Mouse (Mus musculus) intestine, embryonic 14.5 days (tissue): ENCODE results near the gene Tlx3. TPM values are rescaled to one million over a fixed set of nuclear protein-coding genes. Genes with fewer than 3 reads are reported as not detected.

Source experiments
- ATAC-seq: fragments of 200-750 bp; cut with Nextera tagmentation; replicated peaks from 2 replicates; pipeline ENCODE4 v1.8.0; 2017; ENCODE audit warnings: low read depth, moderate number of reproducible peaks, moderate TSS enrichment, moderate library complexity; ENCODE audit not compliant: low FRiP score, low TSS enrichment
- DNase-seq: peaks from one replicate; pipeline ENCODE4 v3.0.0-alpha.2; 2018; ENCODE audit warnings: low spot score
- H3K27ac ChIP-seq: fragments of 300-500 bp; sonication (generic); 2 replicates; pipeline ENCODE4 v1.5.1; 2014; ENCODE audit warnings: low read depth, mild to moderate bottlenecking, control low read depth
- H3K27me3 ChIP-seq: fragments of 300-500 bp; sonication (generic); replicated peaks from 2 replicates; pipeline ENCODE4 v1.6.1; 2014; ENCODE audit warnings: low read length, control low read depth; ENCODE audit not compliant: control insufficient read depth, insufficient read depth
- H3K36me3 ChIP-seq: fragments of 300-500 bp; sonication (generic); 2 replicates; pipeline ENCODE4 v1.6.1; 2014; ENCODE audit warnings: low read length, control low read depth; ENCODE audit not compliant: control insufficient read depth, insufficient read depth
- H3K4me1 ChIP-seq: fragments of 300-500 bp; sonication (generic); replicated peaks from 2 replicates; pipeline ENCODE4 v1.6.1; 2014; ENCODE audit warnings: low read length, control low read depth, mixed read lengths; ENCODE audit not compliant: control insufficient read depth, insufficient read depth
- H3K4me2 ChIP-seq: fragments of 300-500 bp; sonication (generic); 2 replicates; pipeline ENCODE4 v1.6.1; 2014; ENCODE audit warnings: low read length
- H3K4me3 ChIP-seq: fragments of 300-500 bp; sonication (generic); 2 replicates; pipeline ENCODE4 v1.5.1; 2014; ENCODE audit warnings: low read depth, low read length, control low read depth, mixed read lengths
- H3K9ac ChIP-seq: fragments of 300-500 bp; sonication (generic); 2 replicates; pipeline ENCODE4 v1.6.1; 2014; ENCODE audit warnings: mild to moderate bottlenecking, low read length
- H3K9me3 ChIP-seq: fragments of 300-500 bp; sonication (generic); 2 replicates; pipeline ENCODE4 v1.6.1; 2016; ENCODE audit warnings: low read length, control low read depth; ENCODE audit not compliant: control insufficient read depth
- WGBS: fragments of 180-500 bp; shearing (Covaris S2); extraction: QIAGEN DNeasy Blood & Tissue Kit; methylation state at CpG from one replicate; pipeline ENCODE4 v1.1.7; 2014; 5-methylcytosine and 5-hydroxymethylcytosine counted together
- polyA plus RNA-seq: library from polyadenylated mRNA; unstranded; fragments of >200 nt; fragmentation: Nextera tagmentation; extraction: Ambion mirVana; gene quantifications from 2 replicates; pipeline ENCODE4 v1.2.1, GENCODE M21; 2014

The Tlx3 gene
- polyA plus RNA-seq, 1 experiment from 2014 or later, result 0.19 TPM

DNA sequence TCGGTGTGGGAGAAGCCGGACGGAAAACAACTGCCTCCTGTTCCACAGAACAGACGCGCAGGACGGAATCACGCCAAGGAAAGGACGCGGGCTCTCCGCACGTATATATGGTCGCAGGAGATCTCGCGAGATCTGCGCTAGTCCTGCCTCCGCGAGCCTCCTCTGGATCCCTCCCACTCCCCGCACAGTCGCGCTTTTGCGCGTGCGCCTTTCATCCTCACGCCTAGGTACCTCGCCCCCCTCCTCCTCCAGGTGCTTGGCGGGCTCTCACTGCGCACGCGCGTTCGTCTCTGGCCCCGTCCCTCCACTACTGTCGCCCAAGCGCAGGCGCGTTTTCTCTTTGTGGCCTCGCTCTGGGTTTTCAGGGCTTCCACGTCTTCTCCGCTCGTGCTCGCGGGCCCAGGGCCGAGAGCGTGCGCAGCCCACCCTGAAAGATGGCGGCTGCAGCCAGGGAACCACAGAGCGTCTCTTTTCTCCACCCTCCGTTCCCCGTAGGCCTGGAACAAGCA is 40.3 kb downstream of the Tlx3 start, which contains the start of gene Npm1:
Gene Npm1, minus strand, starts transcription at position 209 of the 509 bp plus-strand sequence.
- Histone ChIP-seq H3K27me3 (no peaks in the 10 kb centered on the region), H3K4me3 (peak within 1 kb of the TSS; percentile 78), H3K4me1 (peaks cover 16% of the 10 kb centered on the region), H3K9ac (peak within 1 kb of the TSS; percentile 99), H3K4me2 (peak within 1 kb of the TSS; percentile 66), H3K9me3 (no peaks in the 10 kb centered on the region), H3K27ac (peak within 1 kb of the TSS; percentile 95), H3K36me3 (peaks cover 35% of the 10 kb centered on the region)
- 4% methylated on average over 49 of the region's 49 CpGs for WGBS
- ATAC-seq, result peak; percentile 95
- DNase-seq, result peak; percentile 99

DNA sequence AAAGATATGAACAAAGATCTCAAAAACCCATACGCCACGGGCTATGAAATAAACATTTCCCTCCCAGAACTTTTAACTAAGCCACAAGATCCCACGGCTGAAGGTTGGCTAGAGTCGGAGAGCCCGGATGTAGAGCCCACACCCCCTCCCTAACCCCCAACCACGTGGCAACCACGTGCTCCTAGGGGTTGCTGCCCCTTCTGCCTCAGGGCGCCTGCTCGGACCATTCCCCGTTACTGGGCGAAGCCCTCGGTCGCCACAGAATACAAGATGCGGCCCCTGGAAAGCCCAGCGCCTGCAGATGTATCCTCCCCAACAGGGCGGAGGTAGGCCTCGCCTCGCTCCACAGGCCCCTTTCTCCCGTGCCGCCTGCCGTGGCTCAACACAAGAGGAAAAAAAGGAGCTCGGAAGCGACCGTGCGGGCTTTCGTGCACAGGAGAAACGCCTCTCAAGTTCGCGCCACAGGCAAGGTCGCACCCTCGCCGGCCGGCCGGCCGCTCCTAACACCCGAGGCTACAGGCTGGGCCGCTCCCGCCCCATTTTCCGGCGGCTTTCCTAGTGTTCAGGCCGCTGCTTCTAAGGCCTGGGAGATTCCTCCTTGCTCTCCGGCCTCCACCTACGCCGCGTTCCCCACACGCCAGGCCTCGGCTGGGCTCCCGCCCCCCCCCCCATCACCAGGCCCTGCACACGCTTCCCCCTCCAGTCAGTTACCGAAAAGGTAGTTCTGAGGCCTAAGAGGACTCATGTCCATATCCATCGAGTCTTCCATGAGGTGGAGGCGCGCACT is 41.0 kb downstream of the Tlx3 start:
- H3K4me1 ChIP-seq, result peaks cover 16% of the 10 kb centered on the region
- peak overlapping the region; percentile 89 for H3K27ac ChIP-seq
- H3K36me3 ChIP-seq, result peaks cover 41% of the 10 kb centered on the region
- 3% methylated on average over 52 of the region's 53 CpGs for WGBS
- H3K4me3 ChIP-seq, result peak overlapping the region; percentile 78
- H3K9me3 ChIP-seq, result no peaks in the 10 kb centered on the region
- DNase-seq (peak; percentile 86), ATAC-seq (peak; percentile 66)
- H3K27me3 ChIP-seq, result no peaks in the 10 kb centered on the region
- peak overlapping the region; percentile 99 for H3K9ac ChIP-seq
- H3K4me2 ChIP-seq, result peak overlapping the region; percentile 61

DNA sequence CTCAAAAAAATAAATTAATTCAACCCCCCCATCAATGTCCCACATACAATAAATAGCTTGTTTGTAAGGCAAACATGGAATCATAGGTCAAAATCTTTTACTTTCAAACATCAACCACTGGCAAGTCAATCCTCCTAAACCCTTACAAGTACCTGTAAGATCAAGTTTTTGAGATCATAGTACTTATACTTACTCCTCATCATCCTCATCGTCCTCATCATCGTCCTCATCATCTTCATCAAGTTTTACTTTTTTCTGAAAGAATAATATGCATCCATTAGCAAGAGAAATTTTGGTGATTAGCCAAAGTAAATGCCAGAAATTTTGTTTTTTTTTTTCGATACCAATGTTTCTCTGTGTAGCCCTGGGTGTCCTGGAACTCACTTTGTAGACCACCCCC is 43.6 kb downstream of the Tlx3 start:
- Histone ChIP-seq H3K4me2 (0 out of 2 replicates have a peak overlapping the region, but pooled peaks have one; percentile 13), H3K9me3 (no peaks in the 10 kb centered on the region), H3K36me3 (peaks cover 67% of the 10 kb centered on the region), H3K9ac (no peak overlapping the region), H3K4me1 (peaks cover 16% of the 10 kb centered on the region), H3K27me3 (no peaks in the 10 kb centered on the region), H3K27ac (no peak overlapping the region), H3K4me3 (no peak overlapping the region)
- WGBS, result 91% methylated on average over 3 of the region's 3 CpGs
- ATAC-seq, result no peak
- no peak for DNase-seq

DNA sequence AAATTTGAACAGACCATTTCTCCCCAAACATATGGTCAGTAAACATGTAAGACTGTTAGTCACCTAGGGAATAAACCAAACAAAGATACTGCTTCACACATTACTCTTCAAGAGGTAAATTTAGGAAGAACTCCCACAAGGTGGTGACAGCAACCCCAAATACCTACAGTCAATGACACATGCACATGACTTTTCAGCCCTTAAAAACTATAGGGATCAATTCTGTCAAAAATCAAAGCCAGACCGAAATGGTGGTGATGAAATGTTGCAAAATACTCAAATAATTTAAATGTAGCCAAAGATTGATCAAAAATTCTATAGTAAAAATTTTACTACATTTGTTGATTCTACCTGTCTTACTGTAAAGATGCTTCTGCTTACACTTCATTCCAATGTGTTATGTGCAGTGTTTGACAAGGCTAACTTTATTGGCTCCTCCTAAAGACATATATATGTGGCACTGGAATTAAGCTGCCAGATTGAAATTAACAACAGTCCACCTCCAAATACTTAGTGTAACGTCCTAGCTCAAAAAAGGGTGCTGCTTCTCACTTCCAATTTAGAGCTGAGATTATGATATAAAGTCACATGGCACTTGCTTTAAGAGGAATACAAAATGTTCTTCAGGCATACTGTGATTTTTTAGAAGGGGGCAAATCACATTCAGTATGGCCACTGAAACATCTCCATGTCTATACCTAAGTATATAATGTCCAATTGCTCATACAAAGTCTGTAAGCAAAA is 45.8 kb downstream of the Tlx3 start:
- ATAC-seq, result no peak
- Histone ChIP-seq H3K36me3 (peaks cover 87% of the 10 kb centered on the region), H3K27ac (no peak overlapping the region), H3K9me3 (no peaks in the 10 kb centered on the region), H3K4me3 (no peak overlapping the region), H3K9ac (no peak overlapping the region), H3K4me1 (peaks cover 9% of the 10 kb centered on the region; the same call in 1 of the 2 replicates), H3K27me3 (no peaks in the 10 kb centered on the region), H3K4me2 (no peak overlapping the region)
- 72% methylated on average over 2 of the region's 2 CpGs for WGBS
- no peak for DNase-seq

DNA sequence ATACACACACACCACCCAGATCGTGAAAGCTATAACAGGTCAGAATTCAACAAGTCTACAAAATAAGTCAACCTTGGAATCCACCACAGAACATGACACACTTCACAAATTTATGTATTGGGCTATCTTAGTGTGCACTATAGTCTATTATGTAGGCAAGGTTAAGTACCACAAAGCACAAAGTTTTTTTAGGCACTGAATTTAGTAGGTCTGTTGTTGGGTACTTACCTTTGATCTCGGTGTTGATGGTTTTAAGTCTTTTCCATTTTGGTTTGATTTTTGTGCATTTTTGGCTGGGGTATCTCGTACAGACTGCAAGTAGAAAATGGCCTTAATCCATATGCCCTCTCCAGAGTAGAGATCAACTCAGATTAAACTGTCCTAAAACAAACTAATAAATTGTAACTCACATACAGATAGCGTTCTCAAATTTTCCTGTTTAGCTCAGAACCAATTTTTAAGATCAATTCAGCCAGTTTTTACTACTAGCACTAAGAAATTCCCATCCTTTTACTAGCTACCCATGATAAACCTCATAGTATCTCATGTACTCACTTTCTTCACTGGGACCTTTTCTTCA is 46.9 kb downstream of the Tlx3 start:
- no peaks in the 10 kb centered on the region for H3K27me3 ChIP-seq
- peaks cover 9% of the 10 kb centered on the region; the same call in 1 of the 2 replicates for H3K4me1 ChIP-seq
- ATAC-seq, result no peak
- H3K4me3 ChIP-seq, result no peak overlapping the region
- 80% methylated on average over 4 of the region's 4 CpGs for WGBS
- peak; percentile 25 for DNase-seq
- H3K9ac ChIP-seq, result no peak overlapping the region
- no peak overlapping the region for H3K4me2 ChIP-seq
- H3K9me3 ChIP-seq, result no peaks in the 10 kb centered on the region
- no peak overlapping the region for H3K27ac ChIP-seq
- H3K36me3 ChIP-seq, result peaks cover 97% of the 10 kb centered on the region

DNA sequence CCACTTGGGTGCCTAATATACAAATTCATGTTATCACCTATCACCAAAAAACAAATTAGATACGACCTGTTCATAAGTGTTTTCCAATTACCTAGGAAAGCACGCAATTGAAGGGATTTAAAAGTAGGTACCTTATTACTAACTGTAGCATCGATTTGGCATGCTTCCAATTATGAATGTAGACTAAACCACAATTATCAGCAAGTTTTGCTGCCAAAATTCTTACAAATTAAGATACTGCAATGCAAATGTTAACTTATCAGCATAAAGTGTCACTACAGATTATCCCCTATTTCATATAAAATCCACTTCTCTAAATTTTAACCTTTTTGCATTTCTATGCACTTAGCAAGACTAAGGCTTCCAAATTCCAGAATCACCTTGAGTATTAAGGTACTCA is 48.9 kb downstream of the Tlx3 start:
- H3K27ac ChIP-seq, result no peak overlapping the region
- WGBS, result 93% methylated on average over 3 of the region's 3 CpGs
- no peak overlapping the region for H3K4me2 ChIP-seq
- H3K36me3 ChIP-seq, result peaks cover 96% of the 10 kb centered on the region
- H3K4me1 ChIP-seq, result no peaks in the 10 kb centered on the region
- ATAC-seq, result no peak
- no peak overlapping the region for H3K4me3 ChIP-seq
- H3K9me3 ChIP-seq, result no peaks in the 10 kb centered on the region
- H3K9ac ChIP-seq, result no peak overlapping the region
- H3K27me3 ChIP-seq, result no peaks in the 10 kb centered on the region
- DNase-seq, result no peak

DNA sequence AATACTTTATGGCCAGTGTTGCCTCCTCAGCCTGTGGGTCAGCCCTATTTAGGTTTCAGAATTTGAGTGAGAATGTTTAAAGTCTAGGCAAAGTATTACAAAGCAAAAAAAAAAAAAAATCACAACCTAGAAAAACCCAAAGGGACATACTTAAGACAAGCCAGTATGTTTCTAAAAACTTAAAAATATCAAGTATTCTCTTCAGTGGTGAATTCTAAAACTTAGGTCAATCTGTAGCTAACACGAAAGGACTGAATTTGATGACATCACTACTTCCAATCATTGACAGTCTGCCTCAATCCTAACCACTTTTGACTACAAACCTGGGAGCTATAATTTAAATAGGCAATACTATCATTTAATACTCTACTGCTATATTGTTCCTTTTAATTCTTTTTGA is 50.4 kb downstream of the Tlx3 start:
- no peak overlapping the region for H3K4me3 ChIP-seq
- H3K27me3 ChIP-seq, result no peaks in the 10 kb centered on the region
- no peaks in the 10 kb centered on the region for H3K9me3 ChIP-seq
- DNase-seq, result no peak
- H3K4me2 ChIP-seq, result no peak overlapping the region
- no peaks in the 10 kb centered on the region for H3K4me1 ChIP-seq
- no peak overlapping the region for H3K27ac ChIP-seq
- no peak overlapping the region for H3K9ac ChIP-seq
- WGBS, result 90% methylated on average over 1 of the region's 1 CpGs
- H3K36me3 ChIP-seq, result peaks cover 86% of the 10 kb centered on the region
- no peak for ATAC-seq

DNA sequence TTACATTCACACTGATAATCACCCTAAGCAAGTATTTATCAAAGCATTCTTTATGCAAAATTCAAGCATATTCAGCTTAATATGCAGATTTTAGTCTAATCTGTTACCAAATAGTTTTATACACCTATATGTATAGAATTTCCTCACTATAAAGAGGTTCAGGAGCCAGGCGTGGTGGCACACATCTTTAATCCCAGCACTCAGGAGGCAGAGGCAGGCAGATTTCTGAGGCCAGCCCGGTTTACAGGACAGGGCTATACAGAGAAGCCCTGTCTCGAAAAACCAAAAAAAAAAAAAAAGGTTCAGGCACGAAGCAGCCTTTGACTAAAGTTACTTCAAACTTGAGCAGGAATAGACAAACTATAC is 51.6 kb downstream of the Tlx3 start:
- DNase-seq, result no peak
- 83% methylated on average over 4 of the region's 4 CpGs for WGBS
- H3K36me3 ChIP-seq, result peaks cover 73% of the 10 kb centered on the region

More for the DNA sequence above, 51.6 kb downstream of the Tlx3 start:
- Histone ChIP-seq H3K4me3 (no peak overlapping the region), H3K27ac (no peak overlapping the region), H3K4me2 (no peak overlapping the region), H3K9me3 (no peaks in the 10 kb centered on the region), H3K9ac (no peak overlapping the region), H3K4me1 (peaks cover 4% of the 10 kb centered on the region), H3K27me3 (peaks cover 7% of the 10 kb centered on the region)
- no peak for ATAC-seq
